Mouse (Mus musculus) bone marrow, adult 2 months (tissue): ENCODE measurements around the gene Dnpep.

ENCODE experiments used
- CTCF ChIP-seq: fragments of 200-500 bp; IDR thresholded peaks from 2 replicates; pipeline ENCODE4 v1.5.1; 2011; ENCODE audit warnings: low read length, control low read depth; ENCODE audit not compliant: control insufficient read depth, insufficient read depth
- POLR2A ChIP-seq: fragments of 200-500 bp; IDR thresholded peaks from 2 replicates; pipeline ENCODE4 v1.6.1; 2011; ENCODE audit warnings: low read depth, mild to moderate bottlenecking, control low read depth, low read length, borderline replicate concordance; ENCODE audit not compliant: control insufficient read depth

GRCm38 (mm10) chr1:75290582-75290981, 27.2 kb downstream of the Dnpep start:
- TF ChIP-seq CTCF (no peak), POLR2A (no peak)
